Mouse (Mus musculus): ENCODE data around the gene Zfp961. TPM values are rescaled to one million over a fixed set of nuclear protein-coding genes. Genes with fewer than 3 reads are reported as not detected.
A peak's percentile ranks its signal among the peaks of the same experiment; 100 is the strongest.
"Not testable (repeated sequence)": the region's sequence is repeated elsewhere in the genome, so short reads cannot be mapped to it uniquely, and the experiment has no call there.

The Zfp961 gene
- total RNA-seq, 4 experiments from 2014 or later: 17.4 to 22.9 (median 17.9) TPM

DNA sequence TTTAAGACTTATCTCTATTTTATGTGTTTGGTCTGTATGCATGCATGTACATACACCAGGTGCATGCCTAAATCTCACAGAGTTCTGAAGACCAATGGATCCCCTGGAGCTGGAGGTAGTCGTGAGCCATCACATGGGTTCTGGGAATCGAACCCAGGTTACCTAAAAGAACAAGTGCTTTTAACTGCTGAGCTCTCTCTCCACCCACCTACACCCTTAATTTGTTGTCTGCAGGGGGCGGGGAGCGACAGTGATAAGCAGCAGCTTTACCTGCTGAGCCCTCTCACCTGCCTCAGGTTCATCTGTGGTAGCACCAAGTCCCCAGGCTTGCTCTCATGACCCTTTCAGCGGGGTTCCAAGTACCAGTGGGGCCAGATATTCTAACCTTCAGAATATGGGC lies 11.0 kb downstream of the Zfp961 start:
- DNase-seq (ENCODE audit: low spot score in 2 of 2): no peak

DNA sequence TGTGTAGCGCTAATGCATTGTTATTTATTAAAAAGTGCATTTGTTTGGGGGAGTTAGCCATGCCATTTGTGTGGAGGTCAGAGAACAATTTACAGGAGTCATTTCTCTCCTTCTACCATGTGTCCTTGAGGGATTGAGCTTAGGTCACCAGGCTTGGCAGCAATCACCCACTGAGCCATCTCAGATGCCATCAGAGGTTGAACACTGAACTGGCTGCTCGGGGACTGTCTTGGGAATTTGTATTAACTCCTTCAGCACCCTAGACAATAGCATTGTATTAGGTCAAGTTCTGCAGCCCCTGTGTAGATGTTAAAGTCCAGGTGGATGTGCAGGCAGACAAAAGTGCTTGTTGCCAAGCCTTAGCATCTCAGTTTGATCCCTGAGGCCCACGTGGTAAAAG lies 13.2 kb downstream of the Zfp961 start:
- no peak for DNase-seq (ENCODE audit: low spot score in 2 of 2)

DNA sequence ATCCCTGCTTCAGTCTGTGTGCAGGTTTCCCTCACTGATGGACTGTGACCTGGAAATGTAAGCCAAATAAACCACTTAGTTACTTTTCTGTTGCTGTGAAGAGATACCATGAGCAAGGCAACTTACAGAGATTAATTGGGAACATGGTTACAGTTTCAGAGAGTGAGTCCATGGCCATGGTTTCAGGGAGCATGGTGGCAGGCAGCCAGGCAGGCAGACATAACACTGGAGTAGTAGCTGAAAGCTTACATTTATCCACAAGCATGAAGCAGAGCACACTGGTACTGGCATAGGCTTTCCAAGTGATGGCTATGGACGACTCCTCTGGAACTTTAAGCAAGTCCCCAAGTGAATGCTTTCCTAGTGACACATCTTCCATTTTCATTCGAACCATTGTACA lies 14.3 kb downstream of the Zfp961 start:
- DNase-seq (ENCODE audit: low spot score in 2 of 2): no peak

DNA sequence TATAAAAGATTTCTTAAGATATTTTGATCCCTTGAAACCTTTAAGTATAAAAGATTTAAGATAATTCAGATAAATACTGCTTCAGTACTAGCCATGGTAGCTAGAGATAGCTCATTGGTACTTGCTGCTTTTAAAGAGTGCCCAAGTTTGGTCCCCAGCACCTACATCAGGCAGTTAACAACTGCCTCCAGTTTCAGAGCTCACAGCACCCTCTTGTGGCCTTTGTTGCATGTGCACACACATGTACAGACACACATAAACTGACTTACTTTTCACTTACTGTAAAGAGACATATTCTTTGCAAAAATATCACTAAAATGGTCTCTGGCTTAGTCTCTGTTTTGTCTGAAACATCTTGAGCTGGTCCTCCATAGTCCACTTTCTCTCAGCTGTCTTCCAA lies 15.6 kb downstream of the Zfp961 start:
- DNase-seq (ENCODE audit: low spot score in 2 of 2): no peak

GRCm38 (mm10) chr8:71967261-71967660 lies 16.4 kb downstream of the Zfp961 start:
- no peak for DNase-seq (ENCODE audit: low spot score in 2 of 2)

DNA sequence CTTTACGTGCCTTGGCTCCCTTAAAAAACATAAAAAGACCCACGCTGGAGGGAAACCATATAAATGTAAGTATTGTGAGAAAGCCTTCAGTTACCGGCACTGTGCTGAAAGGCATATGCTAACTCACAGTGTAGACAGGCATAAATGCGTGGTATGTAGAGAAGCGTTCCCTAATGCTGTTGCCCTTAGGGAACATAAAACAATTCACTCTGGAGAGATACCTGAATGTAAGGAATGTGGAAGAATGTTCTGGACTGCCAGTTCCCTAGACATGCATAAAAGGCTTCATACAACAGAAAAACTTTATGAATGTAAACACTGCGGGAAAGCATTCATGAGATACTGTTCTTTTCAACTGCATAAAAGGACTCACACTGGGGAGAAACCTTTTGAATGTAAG lies 17.3 kb downstream of the Zfp961 start:
- no peak for DNase-seq (ENCODE audit: low spot score in 2 of 2)

GRCm38 (mm10) chr8:71968636-71969035 lies 17.8 kb downstream of the Zfp961 start:
- DNase-seq (ENCODE audit: low spot score in 2 of 2): no peak

DNA sequence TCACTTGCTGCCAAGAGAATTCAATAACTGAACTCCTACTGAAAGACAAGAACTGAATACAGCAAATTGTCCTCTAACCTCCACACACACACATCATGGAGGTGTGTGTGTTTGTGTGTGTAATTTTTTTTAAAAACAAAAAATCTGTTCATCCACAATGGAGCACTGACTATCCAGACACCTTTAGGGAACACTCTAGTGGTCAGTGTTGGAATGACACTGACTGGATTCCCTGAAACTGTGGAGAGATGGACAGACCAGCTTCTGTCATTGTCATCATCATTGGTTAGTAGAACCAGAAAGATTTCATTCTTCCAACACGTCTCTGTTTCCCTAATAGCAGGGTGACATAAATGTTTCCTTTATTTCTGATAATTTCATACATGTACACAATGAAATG lies 21.1 kb downstream of the Zfp961 start:
- no peak for DNase-seq (ENCODE audit: low spot score in 2 of 2)

- no peak for DNase-seq (ENCODE audit: low spot score in 2 of 2)
Measured at GRCm38 (mm10) chr8:71974211-71974610, 23.4 kb downstream of the Zfp961 start.

DNA sequence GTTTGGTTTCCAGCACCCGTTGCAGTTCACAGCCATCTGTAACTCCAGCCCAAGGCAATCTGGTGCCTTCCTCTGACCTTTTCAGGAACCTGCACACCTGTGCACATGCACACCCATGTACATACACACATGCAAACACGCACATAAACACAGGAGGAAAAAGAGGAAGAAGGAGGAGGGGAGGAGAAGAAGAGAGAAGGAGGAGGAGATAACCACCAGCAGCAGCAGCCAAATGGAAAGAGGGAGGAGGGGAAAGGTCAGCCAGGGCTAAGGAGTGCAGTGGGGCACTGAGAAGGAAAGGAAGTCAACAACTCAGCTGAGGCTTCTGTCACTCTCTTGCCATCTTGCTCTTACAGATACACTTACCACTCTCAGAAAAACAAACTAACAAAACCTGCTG lies 30.2 kb downstream of the Zfp961 start:
- DNase-seq (ENCODE audit: low spot score in 2 of 2): no peak

DNA sequence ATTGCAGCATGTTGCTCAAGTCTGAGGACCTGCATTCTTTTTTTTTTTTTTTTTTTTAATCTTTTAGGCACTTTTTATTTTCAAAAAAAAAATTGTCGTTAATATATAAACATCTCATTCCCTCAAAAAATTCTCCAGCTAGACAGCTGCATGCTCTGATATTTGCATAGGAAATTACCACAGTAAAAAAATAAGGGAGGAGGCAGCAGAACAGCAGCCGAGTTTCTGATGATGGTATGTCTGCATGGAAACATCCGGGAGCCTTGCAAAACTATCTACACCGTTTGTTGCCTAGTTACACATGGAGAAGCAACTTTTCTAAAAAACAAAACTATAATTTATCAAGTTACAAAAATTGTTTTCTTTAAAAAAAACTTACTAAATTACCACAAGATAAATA lies 30.6 kb downstream of the Zfp961 start:
- DNase-seq (ENCODE audit: low spot score in 2 of 2): no peak

GRCm38 (mm10) chr8:71984601-71985000 lies 33.8 kb downstream of the Zfp961 start:
- DNase-seq (ENCODE audit: low spot score in 2 of 2): no peak

GRCm38 (mm10) chr8:71988110-71988866 lies 37.5 kb downstream of the Zfp961 start:
- peak; percentile 55 to 71 for DNase-seq (ENCODE audit: low spot score in 2 of 2)

DNA sequence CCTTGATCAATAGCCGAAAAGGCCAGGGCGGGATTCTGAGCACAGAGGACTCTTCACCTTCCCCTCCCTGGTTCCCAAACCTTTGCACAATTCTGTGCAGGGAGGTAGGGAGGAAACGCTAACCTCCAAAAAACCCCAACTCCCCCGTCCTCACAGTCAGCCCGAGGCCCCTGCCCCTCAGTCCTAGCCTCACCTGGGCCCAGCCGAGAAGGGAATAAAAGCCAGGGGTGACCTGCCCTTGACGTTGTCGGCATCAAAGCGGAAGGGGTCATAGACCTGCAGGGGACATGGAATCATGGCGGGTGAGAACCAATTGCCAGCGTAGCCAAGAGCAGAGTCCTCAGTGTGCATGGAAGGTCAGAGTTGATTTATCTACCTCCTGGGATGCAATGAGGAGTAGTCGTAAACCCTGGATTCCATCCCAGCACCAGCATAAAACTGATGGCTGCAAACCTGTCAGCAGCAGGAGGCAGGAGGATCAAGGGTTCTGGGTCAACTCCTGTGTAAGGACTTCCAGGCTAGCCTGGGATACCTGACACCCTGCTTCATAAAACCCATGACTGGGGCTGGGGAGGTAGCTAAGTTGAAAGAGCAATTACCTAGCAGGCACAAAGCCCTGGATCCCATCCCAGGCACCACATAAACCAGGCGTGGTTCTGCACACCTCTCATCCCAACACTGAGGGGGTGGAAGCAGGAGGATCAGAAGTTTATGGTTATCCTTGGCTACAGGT lies 38.2 kb downstream of the Zfp961 start:
- no peak for DNase-seq (ENCODE audit: low spot score in 2 of 2)

GRCm38 (mm10) chr8:71999434-71999833 lies 48.6 kb downstream of the Zfp961 start:
- no peak for DNase-seq (ENCODE audit: low spot score in 2 of 2)

DNA sequence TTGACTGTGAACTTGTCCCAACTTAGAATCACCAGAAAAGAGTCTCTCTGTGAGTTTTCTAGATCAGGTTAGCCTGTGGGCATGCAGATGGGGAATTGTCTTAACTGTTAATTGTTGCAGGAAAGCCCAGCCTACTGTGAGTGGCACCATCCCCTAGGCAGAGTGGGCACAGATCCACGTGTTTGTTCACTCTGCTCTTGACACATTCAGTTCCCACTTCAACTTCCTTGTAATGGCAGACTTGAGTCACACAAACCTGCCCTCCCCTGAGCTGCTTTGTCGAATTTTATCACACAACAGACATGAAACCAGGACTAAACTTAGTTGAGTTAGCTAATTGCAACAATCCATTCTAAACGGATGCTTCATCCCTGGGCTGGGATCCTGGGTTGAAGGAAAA lies 49.4 kb downstream of the Zfp961 start:
- no peak for DNase-seq (ENCODE audit: low spot score in 2 of 2)

- DNase-seq (ENCODE audit: low spot score in 2 of 2): no peak
Measured at GRCm38 (mm10) chr8:72002942-72003341, 52.1 kb downstream of the Zfp961 start.

GRCm38 (mm10) chr8:72005912-72006311 lies 55.1 kb downstream of the Zfp961 start:
- DNase-seq (ENCODE audit: low spot score in 2 of 2): no peak

- no peak for DNase-seq (ENCODE audit: low spot score in 2 of 2)
Measured at GRCm38 (mm10) chr8:72006763-72007162, 55.9 kb downstream of the Zfp961 start.

DNA sequence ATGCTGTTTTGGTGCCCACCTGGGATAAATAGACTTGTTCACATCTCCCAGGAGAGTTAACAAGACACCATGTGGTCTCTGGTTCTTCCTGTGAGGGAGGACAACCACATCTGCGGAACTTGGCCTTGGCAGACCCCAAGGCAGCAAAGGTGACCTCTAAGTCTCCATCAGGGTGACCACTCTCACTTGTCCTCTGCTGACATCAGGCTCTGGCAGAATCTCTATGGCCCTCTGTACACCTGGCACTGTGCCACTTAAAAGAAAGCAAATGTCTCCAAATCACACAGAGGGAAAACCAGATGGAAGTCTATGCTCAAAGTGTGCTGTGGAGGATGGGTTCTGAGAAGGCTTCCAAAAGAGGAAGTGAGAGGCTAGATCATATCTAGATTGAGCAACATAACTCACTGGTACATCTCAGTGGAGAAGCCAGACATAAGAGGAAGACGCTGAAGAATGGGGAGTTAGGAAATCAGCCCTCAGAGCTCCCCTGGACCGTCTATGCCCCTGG lies 57.4 kb downstream of the Zfp961 start:
- DNase-seq (ENCODE audit: low spot score in 2 of 2): no peak

GRCm38 (mm10) chr8:72009473-72009872 lies 58.6 kb downstream of the Zfp961 start, which contains the start of gene Cyp4f18:
Gene Cyp4f18, minus strand, starts transcription at chr8:72009626.
- no peak for DNase-seq (ENCODE audit: low spot score in 2 of 2)

DNA sequence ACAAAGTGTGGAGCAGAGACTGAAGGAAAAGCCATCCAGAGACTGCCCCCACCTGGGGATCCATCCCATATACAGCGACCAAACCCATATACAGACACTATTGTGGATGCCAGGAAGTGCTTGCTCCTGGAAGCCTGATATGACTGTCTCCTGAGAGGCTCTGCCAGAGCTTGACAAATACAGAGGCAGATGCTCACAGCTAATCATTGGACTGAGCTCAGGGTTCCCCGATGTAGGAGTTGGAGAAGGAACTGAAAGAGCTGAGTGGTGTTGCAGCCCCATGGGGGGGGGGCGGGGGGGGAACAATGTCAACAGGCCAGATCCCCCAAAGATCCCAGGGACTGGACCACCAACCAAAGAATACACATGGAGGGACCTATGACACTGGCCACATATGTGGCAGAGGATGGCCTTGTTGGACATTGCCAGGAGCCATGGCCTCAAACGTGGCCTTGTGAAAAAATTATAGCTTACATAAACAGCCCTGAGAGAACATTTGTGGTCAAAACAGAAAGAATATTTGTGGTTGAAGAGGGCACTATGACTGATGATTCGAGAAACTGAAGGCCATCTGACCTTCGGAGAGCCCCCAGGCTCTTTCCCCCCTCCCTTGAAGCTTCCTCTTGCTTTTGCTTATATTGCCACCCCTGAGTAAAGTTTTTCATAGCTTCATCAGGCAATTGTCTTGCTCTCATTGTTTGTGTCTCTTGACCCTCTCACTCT lies 62.8 kb downstream of the Zfp961 start:
- DNase-seq (ENCODE audit: low spot score in 2 of 2): not testable (repeated sequence)

Measured in layer of hippocampus, adult 8-10 months (tissue).